Mouse (Mus musculus) neural tube, embryonic 15.5 days (tissue): ENCODE data around the gene Cd300lb. TPM values are rescaled to one million over a fixed set of nuclear protein-coding genes. Genes with fewer than 3 reads are reported as not detected.

ENCODE experiments used
- ATAC-seq: fragments of 200-750 bp; cut with Nextera tagmentation; 2 replicates; pipeline ENCODE4 v1.8.0; 2017; ENCODE audit warnings: mild to moderate bottlenecking, moderate TSS enrichment, moderate library complexity; ENCODE audit not compliant: low FRiP score
- H3K27ac ChIP-seq: fragments of 300-500 bp; sonication (generic); replicated peaks from 2 replicates; pipeline ENCODE4 v1.5.1; 2015; ENCODE audit warnings: mild to moderate bottlenecking, inconsistent platforms
- H3K27me3 ChIP-seq: fragments of 300-500 bp; sonication (generic); replicated peaks from 2 replicates; pipeline ENCODE4 v1.6.1; 2015; ENCODE audit warnings: inconsistent platforms
- H3K36me3 ChIP-seq: fragments of 300-500 bp; sonication (generic); 2 replicates; pipeline ENCODE4 v1.6.1; 2015; ENCODE audit warnings: inconsistent platforms
- H3K4me1 ChIP-seq: fragments of 300-500 bp; sonication (generic); 2 replicates; pipeline ENCODE4 v1.6.1; 2015; ENCODE audit warnings: inconsistent platforms
- H3K4me2 ChIP-seq: fragments of 300-500 bp; sonication (generic); 2 replicates; pipeline ENCODE4 v1.6.1; 2015; ENCODE audit warnings: inconsistent platforms, mild to moderate bottlenecking, moderate library complexity
- H3K4me3 ChIP-seq: fragments of 300-500 bp; sonication (generic); replicated peaks from 2 replicates; pipeline ENCODE4 v1.5.1; 2015; ENCODE audit warnings: mild to moderate bottlenecking, inconsistent platforms
- H3K9ac ChIP-seq: fragments of 300-500 bp; sonication (generic); replicated peaks from 2 replicates; pipeline ENCODE4 v1.6.1; 2015; ENCODE audit warnings: mild to moderate bottlenecking, inconsistent platforms
- H3K9me3 ChIP-seq: fragments of 300-500 bp; sonication (generic); replicated peaks from 2 replicates; pipeline ENCODE4 v1.6.1; 2016; ENCODE audit warnings: inconsistent platforms
- WGBS: fragments of 180-500 bp; shearing (Covaris S2); methylation state at CpG from one replicate; pipeline ENCODE4 v1.1.7; 2015; ENCODE audit warnings: mixed read lengths; 5-methylcytosine and 5-hydroxymethylcytosine counted together
- polyA plus RNA-seq: library from polyadenylated mRNA; unstranded; fragments of >200 nt; fragmentation: Nextera tagmentation; extraction: Ambion mirVana; gene quantifications from 2 replicates; pipeline ENCODE4 v1.2.1, GENCODE M21; 2015

The Cd300lb gene
- polyA plus RNA-seq: 0.05 and 0.28 TPM in 2 replicates

- H3K27ac ChIP-seq: no peak within 1 kb of the TSS
- no peaks in the 10 kb centered on the region for H3K9me3 ChIP-seq
- H3K4me3 ChIP-seq: no peak within 1 kb of the TSS
- 0 out of 2 replicates have a peak, but pooled peaks cover 2% of the 10 kb centered on the region for H3K27me3 ChIP-seq
- H3K36me3 ChIP-seq: no peaks in the 10 kb centered on the region
- H3K9ac ChIP-seq: no peak within 1 kb of the TSS
- H3K4me2 ChIP-seq: no peak within 1 kb of the TSS
- no peaks in the 10 kb centered on the region for H3K4me1 ChIP-seq
- WGBS: 62% methylated on average over 6 of the region's 6 CpGs
- ATAC-seq: no peak
Measured at GRCm38 (mm10) chr11:114934144-114934543, at the start of gene Cd300lb. Cd300lb (minus strand) TSS chr11:114934386.

- Histone ChIP-seq H3K9me3 (0 out of 2 replicates have a peak, but pooled peaks cover 8% of the 10 kb centered on the region), H3K4me2 (no peak overlapping the region), H3K4me3 (no peak overlapping the region), H3K4me1 (no peaks in the 10 kb centered on the region), H3K36me3 (no peaks in the 10 kb centered on the region), H3K27me3 (no peaks in the 10 kb centered on the region), H3K9ac (no peak overlapping the region), H3K27ac (no peak overlapping the region)
- ATAC-seq: no peak
- 89% methylated on average over 4 of the region's 4 CpGs for WGBS
Measured at GRCm38 (mm10) chr11:114981866-114982265, 47.7 kb upstream of the Cd300lb start.

GRCm38 (mm10) chr11:114972726-114973125 is 38.5 kb upstream of the Cd300lb start:
- H3K27ac ChIP-seq: no peak overlapping the region
- no peak overlapping the region for H3K9ac ChIP-seq
- ATAC-seq: no peak
- no peaks in the 10 kb centered on the region for H3K36me3 ChIP-seq
- H3K4me3 ChIP-seq: no peak overlapping the region
- no peaks in the 10 kb centered on the region for H3K27me3 ChIP-seq
- peaks cover 4% of the 10 kb centered on the region; the same call in 1 of the 2 replicates for H3K9me3 ChIP-seq
- WGBS: 82% methylated on average over 10 of the region's 10 CpGs
- no peak overlapping the region for H3K4me2 ChIP-seq
- no peaks in the 10 kb centered on the region for H3K4me1 ChIP-seq

GRCm38 (mm10) chr11:114968752-114969207 is 34.6 kb upstream of the Cd300lb start, which contains the start of gene Cd300c:
Cd300c (minus strand) TSS chr11:114969157.
- Histone ChIP-seq H3K9me3 (peaks cover 2% of the 10 kb centered on the region; the same call in 1 of the 2 replicates), H3K9ac (no peak within 1 kb of the TSS), H3K4me3 (no peak within 1 kb of the TSS), H3K27me3 (no peaks in the 10 kb centered on the region), H3K4me2 (no peak within 1 kb of the TSS), H3K36me3 (no peaks in the 10 kb centered on the region), H3K4me1 (no peaks in the 10 kb centered on the region), H3K27ac (no peak within 1 kb of the TSS)
- ATAC-seq: no peak
- 86% methylated on average over 9 of the region's 9 CpGs for WGBS

GRCm38 (mm10) chr11:114965182-114965828 is 31.1 kb upstream of the Cd300lb start:
- Histone ChIP-seq H3K27me3 (no peaks in the 10 kb centered on the region), H3K27ac (no peak overlapping the region), H3K9me3 (no peaks in the 10 kb centered on the region), H3K4me3 (no peak overlapping the region), H3K4me2 (no peak overlapping the region), H3K9ac (no peak overlapping the region), H3K4me1 (no peaks in the 10 kb centered on the region), H3K36me3 (no peaks in the 10 kb centered on the region)
- 62% methylated on average over 3 of the region's 3 CpGs for WGBS
- no peak for ATAC-seq

- H3K36me3 ChIP-seq: no peaks in the 10 kb centered on the region
- no peak overlapping the region for H3K9ac ChIP-seq
- 79% methylated on average over 1 of the region's 1 CpGs for WGBS
- no peaks in the 10 kb centered on the region for H3K9me3 ChIP-seq
- no peak overlapping the region for H3K27ac ChIP-seq
- no peak for ATAC-seq
- H3K4me3 ChIP-seq: no peak overlapping the region
- H3K4me1 ChIP-seq: no peaks in the 10 kb centered on the region
- H3K27me3 ChIP-seq: no peaks in the 10 kb centered on the region
- H3K4me2 ChIP-seq: no peak overlapping the region
Measured at GRCm38 (mm10) chr11:114960369-114960768, 26.2 kb upstream of the Cd300lb start.

GRCm38 (mm10) chr11:114933591-114933990 is 595 bp downstream of the Cd300lb start:
- Histone ChIP-seq H3K9ac (no peak overlapping the region), H3K27ac (no peak overlapping the region), H3K36me3 (no peaks in the 10 kb centered on the region), H3K4me1 (no peaks in the 10 kb centered on the region), H3K4me2 (no peak overlapping the region), H3K9me3 (no peaks in the 10 kb centered on the region), H3K4me3 (no peak overlapping the region), H3K27me3 (0 out of 2 replicates have a peak, but pooled peaks cover 2% of the 10 kb centered on the region)
- WGBS: 82% methylated on average over 4 of the region's 4 CpGs
- ATAC-seq: no peak

GRCm38 (mm10) chr11:114931041-114931440 is 3.1 kb downstream of the Cd300lb start:
- H3K4me2 ChIP-seq: no peak overlapping the region
- no peaks in the 10 kb centered on the region for H3K36me3 ChIP-seq
- ATAC-seq: no peak
- no peaks in the 10 kb centered on the region for H3K9me3 ChIP-seq
- 0 out of 2 replicates have a peak, but pooled peaks cover 2% of the 10 kb centered on the region for H3K27me3 ChIP-seq
- WGBS: 82% methylated on average over 5 of the region's 5 CpGs
- H3K4me1 ChIP-seq: no peaks in the 10 kb centered on the region
- H3K9ac ChIP-seq: no peak overlapping the region
- no peak overlapping the region for H3K4me3 ChIP-seq
- no peak overlapping the region for H3K27ac ChIP-seq

GRCm38 (mm10) chr11:114929581-114929980 is 4.6 kb downstream of the Cd300lb start:
- Histone ChIP-seq H3K4me1 (no peaks in the 10 kb centered on the region), H3K9ac (no peak overlapping the region), H3K36me3 (no peaks in the 10 kb centered on the region), H3K4me2 (no peak overlapping the region), H3K27me3 (0 out of 2 replicates have a peak, but pooled peaks cover 2% of the 10 kb centered on the region), H3K4me3 (no peak overlapping the region), H3K9me3 (no peaks in the 10 kb centered on the region), H3K27ac (no peak overlapping the region)
- no peak for ATAC-seq
- 82% methylated on average over 2 of the region's 2 CpGs for WGBS

- no peak for ATAC-seq
- H3K36me3 ChIP-seq: no peaks in the 10 kb centered on the region
- no peaks in the 10 kb centered on the region for H3K9me3 ChIP-seq
- no peak overlapping the region for H3K4me2 ChIP-seq
- H3K9ac ChIP-seq: no peak overlapping the region
- no peaks in the 10 kb centered on the region for H3K4me1 ChIP-seq
- no peak overlapping the region for H3K4me3 ChIP-seq
- H3K27me3 ChIP-seq: no peaks in the 10 kb centered on the region
- no peak overlapping the region for H3K27ac ChIP-seq
- 77% methylated on average over 4 of the region's 4 CpGs for WGBS
Measured at GRCm38 (mm10) chr11:114923961-114924360, 10.2 kb downstream of the Cd300lb start.

- Histone ChIP-seq H3K4me3 (no peak overlapping the region), H3K27me3 (no peaks in the 10 kb centered on the region), H3K9me3 (no peaks in the 10 kb centered on the region), H3K4me2 (no peak overlapping the region), H3K4me1 (no peaks in the 10 kb centered on the region), H3K36me3 (no peaks in the 10 kb centered on the region), H3K9ac (no peak overlapping the region), H3K27ac (no peak overlapping the region)
- 64% methylated on average over 4 of the region's 4 CpGs for WGBS
- no peak for ATAC-seq
Measured at GRCm38 (mm10) chr11:114922439-114922838, 11.7 kb downstream of the Cd300lb start.

GRCm38 (mm10) chr11:114917120-114917519 is 17.1 kb downstream of the Cd300lb start:
- WGBS: 86% methylated on average over 6 of the region's 6 CpGs
- H3K9me3 ChIP-seq: no peaks in the 10 kb centered on the region
- H3K4me2 ChIP-seq: no peak overlapping the region
- H3K36me3 ChIP-seq: no peaks in the 10 kb centered on the region
- H3K27me3 ChIP-seq: peaks cover 4% of the 10 kb centered on the region
- H3K4me3 ChIP-seq: no peak overlapping the region
- H3K27ac ChIP-seq: no peak overlapping the region
- H3K9ac ChIP-seq: no peak overlapping the region
- no peak for ATAC-seq
- H3K4me1 ChIP-seq: no peaks in the 10 kb centered on the region
